Mouse (Mus musculus) C2C12 (cell line): ENCODE measurements around the gene Fam19a5.
A peak's percentile ranks its signal among the peaks of the same experiment; 100 is the strongest.

Source experiments
- CEBPB ChIP-seq: IDR thresholded peaks from one replicate; pipeline ENCODE4 v1.6.1; 2011; ENCODE audit warnings: low read depth, mild to moderate bottlenecking, control low read depth, moderate library complexity
- CTCF ChIP-seq: IDR thresholded peaks from one replicate; pipeline ENCODE4 v1.5.1; 2011; ENCODE audit not compliant: control insufficient read depth, insufficient read depth, insufficient read length
- MAX ChIP-seq: IDR thresholded peaks from one replicate; pipeline ENCODE4 v1.6.1; 2011; ENCODE audit warnings: mild to moderate bottlenecking, control low read depth
- MYOD1 ChIP-seq: IDR thresholded peaks from one replicate; pipeline ENCODE4 v1.6.1; 2011; ENCODE audit warnings: low read depth; ENCODE audit not compliant: control insufficient read depth, insufficient read length
- USF1 ChIP-seq: IDR thresholded peaks from one replicate; pipeline ENCODE4 v1.6.1; 2011; ENCODE audit warnings: low read depth, mild to moderate bottlenecking, control low read depth, moderate library complexity

DNA sequence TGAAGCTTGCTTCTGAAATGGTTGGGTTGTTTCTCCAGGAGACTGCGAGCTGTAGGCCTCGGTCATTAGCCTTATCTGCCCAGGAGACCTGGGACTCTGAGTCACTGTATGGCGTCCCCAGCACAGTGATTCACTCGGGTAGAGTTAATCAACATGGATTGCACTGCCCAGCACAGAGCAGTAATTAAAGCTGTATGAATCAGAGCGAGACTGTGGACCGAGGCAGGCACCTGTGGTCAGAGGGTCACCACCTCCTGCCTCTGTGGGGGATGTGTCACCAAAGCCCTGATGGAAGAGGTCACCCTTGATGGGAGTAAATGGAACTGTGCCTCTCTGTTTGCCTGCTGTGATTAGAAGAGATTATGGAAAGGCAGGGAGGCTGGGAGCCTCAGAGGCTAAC, 110.5 kb downstream of the Fam19a5 start:
- TF ChIP-seq CTCF, result no peak
- no peak for TF ChIP-seq USF1
- TF ChIP-seq MYOD1, result peak; percentile 93
- TF ChIP-seq CEBPB, result peak; percentile 68
- peak; percentile 68 for TF ChIP-seq MAX
